Mouse (Mus musculus) midbrain, embryonic 11.5 days (tissue): ENCODE results near the gene Rnf180. TPM values are rescaled to one million over a fixed set of nuclear protein-coding genes. Genes with fewer than 3 reads are reported as not detected.

Experiments
- polyA plus RNA-seq: library from polyadenylated mRNA; unstranded; fragments of >200 nt; fragmentation: Nextera tagmentation; extraction: Ambion mirVana; gene quantifications from 2 replicates; pipeline ENCODE4 v1.2.1, GENCODE M21; 2014

Rnf180 gene
- polyA plus RNA-seq, 1 experiment from 2014 or later: 11.3 TPM

Other genes starting within 250 kb of the Rnf180 start
- 0.82 and 1.0 TPM in 2 replicates for gene Rgs7bp, start 239.9 kb downstream of the Rnf180 start, polyA plus RNA-seq
- not detected in 2 replicates for gene 4933425L06Rik, start 212.7 kb downstream of the Rnf180 start, polyA plus RNA-seq
- gene Htr1a, start 148.8 kb upstream of the Rnf180 start, polyA plus RNA-seq: 0.04 and 0.05 TPM in 2 replicates